Mouse (Mus musculus) midbrain, embryonic 16.5 days (tissue): ENCODE data around the gene Defb21. TPM values are rescaled to one million over a fixed set of nuclear protein-coding genes. Genes with fewer than 3 reads are reported as not detected.
A peak's percentile ranks its signal among the peaks of the same experiment; 100 is the strongest.

ENCODE experiments used
- ATAC-seq: fragments of 200-750 bp; cut with Nextera tagmentation; 2 replicates; pipeline ENCODE4 v1.8.0; 2017; ENCODE audit warnings: moderate TSS enrichment
- H3K27ac ChIP-seq: fragments of 300-500 bp; sonication (generic); 2 replicates; pipeline ENCODE4 v1.5.1; 2014; ENCODE audit warnings: mild to moderate bottlenecking, low read length, mixed read lengths
- H3K27me3 ChIP-seq: fragments of 300-500 bp; sonication (generic); 2 replicates; pipeline ENCODE4 v1.6.1; 2014; ENCODE audit warnings: low read depth, low read length, mixed read lengths; ENCODE audit not compliant: control insufficient read depth, insufficient read depth
- H3K36me3 ChIP-seq: fragments of 300-500 bp; sonication (generic); 2 replicates; pipeline ENCODE4 v1.6.1; 2014; ENCODE audit warnings: mild to moderate bottlenecking, low read length, moderate library complexity, mixed read lengths; ENCODE audit not compliant: control insufficient read depth, insufficient read depth
- H3K4me1 ChIP-seq: fragments of 300-500 bp; sonication (generic); 2 replicates; pipeline ENCODE4 v1.6.1; 2014; ENCODE audit warnings: mild to moderate bottlenecking, low read length, mixed read lengths; ENCODE audit not compliant: control insufficient read depth, insufficient read depth
- H3K4me2 ChIP-seq: fragments of 300-500 bp; sonication (generic); 2 replicates; pipeline ENCODE4 v1.6.1; 2014; ENCODE audit warnings: mild to moderate bottlenecking, low read length, mixed read lengths
- H3K4me3 ChIP-seq: fragments of 300-500 bp; sonication (generic); 2 replicates; pipeline ENCODE4 v1.5.1; 2014; ENCODE audit warnings: low read depth, mild to moderate bottlenecking, low read length, moderate library complexity, mixed read lengths
- H3K9ac ChIP-seq: fragments of 300-500 bp; sonication (generic); 2 replicates; pipeline ENCODE4 v1.6.1; 2014; ENCODE audit warnings: low read depth, low read length, mixed read lengths
- H3K9me3 ChIP-seq: fragments of 300-500 bp; sonication (generic); replicated peaks from 2 replicates; pipeline ENCODE4 v1.6.1; 2014; ENCODE audit warnings: mild to moderate bottlenecking, low read length, mixed read lengths; ENCODE audit not compliant: control insufficient read depth, poor library complexity, severe bottlenecking
- WGBS: fragments of 180-500 bp; shearing (Covaris S2); extraction: QIAGEN DNeasy Blood & Tissue Kit; methylation state at CpG from one replicate; pipeline ENCODE4 v1.1.7; 2014; 5-methylcytosine and 5-hydroxymethylcytosine counted together
- polyA plus RNA-seq: library from polyadenylated mRNA; unstranded; fragments of >200 nt; fragmentation: Nextera tagmentation; extraction: Ambion mirVana; gene quantifications from 2 replicates; pipeline ENCODE4 v1.2.1, GENCODE M21; 2015

Defb21 gene
- polyA plus RNA-seq, 1 experiment from 2014 or later = not detected

DNA sequence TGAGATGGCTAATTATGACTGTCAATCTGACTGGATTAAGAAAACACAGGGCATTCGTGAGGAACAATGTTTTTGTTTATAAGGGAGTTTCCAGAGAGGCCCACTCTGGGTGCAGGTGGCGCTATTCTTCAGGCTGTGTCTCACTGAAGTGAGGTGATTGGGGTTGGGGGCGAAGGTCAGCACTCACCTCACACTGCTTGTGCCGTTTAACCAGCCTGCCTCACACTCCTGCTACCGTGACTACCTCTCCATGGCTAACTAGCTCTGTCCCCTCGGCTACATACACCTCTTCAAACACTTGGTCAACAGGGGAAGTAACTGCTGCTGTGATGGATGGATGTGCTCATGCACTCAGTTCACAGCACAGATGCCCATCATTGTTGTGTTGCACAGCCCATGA lies 16.5 kb downstream of the Defb21 start:
- no peaks in the 10 kb centered on the region for H3K36me3 ChIP-seq
- no peak for ATAC-seq
- H3K4me2 ChIP-seq = no peak overlapping the region
- no peaks in the 10 kb centered on the region for H3K9me3 ChIP-seq
- H3K27me3 ChIP-seq = no peaks in the 10 kb centered on the region
- no peaks in the 10 kb centered on the region for H3K4me1 ChIP-seq
- no peak overlapping the region for H3K9ac ChIP-seq
- WGBS = 48% methylated on average over 6 of the region's 6 CpGs
- H3K27ac ChIP-seq = no peak overlapping the region
- H3K4me3 ChIP-seq = no peak overlapping the region

GRCm38 (mm10) chr2:152599299-152599698 lies 26.8 kb downstream of the Defb21 start, which contains the start of gene Defb45:
Gene Defb45, minus strand, starts transcription at chr2:152599399.
- Histone ChIP-seq H3K9me3 (no peaks in the 10 kb centered on the region), H3K9ac (no peak within 1 kb of the TSS), H3K4me1 (no peaks in the 10 kb centered on the region), H3K27ac (no peak within 1 kb of the TSS), H3K4me2 (no peak within 1 kb of the TSS), H3K27me3 (no peaks in the 10 kb centered on the region), H3K4me3 (no peak within 1 kb of the TSS), H3K36me3 (no peaks in the 10 kb centered on the region)
- WGBS = 66% methylated on average over 7 of the region's 7 CpGs
- ATAC-seq = no peak

GRCm38 (mm10) chr2:152600076-152600475 lies 27.5 kb downstream of the Defb21 start:
- H3K27ac ChIP-seq = no peak overlapping the region
- no peaks in the 10 kb centered on the region for H3K9me3 ChIP-seq
- no peak overlapping the region for H3K4me3 ChIP-seq
- no peak overlapping the region for H3K4me2 ChIP-seq
- no peaks in the 10 kb centered on the region for H3K27me3 ChIP-seq
- ATAC-seq = no peak
- H3K4me1 ChIP-seq = no peaks in the 10 kb centered on the region
- no peak overlapping the region for H3K9ac ChIP-seq
- 84% methylated on average over 6 of the region's 6 CpGs for WGBS
- H3K36me3 ChIP-seq = no peaks in the 10 kb centered on the region

DNA sequence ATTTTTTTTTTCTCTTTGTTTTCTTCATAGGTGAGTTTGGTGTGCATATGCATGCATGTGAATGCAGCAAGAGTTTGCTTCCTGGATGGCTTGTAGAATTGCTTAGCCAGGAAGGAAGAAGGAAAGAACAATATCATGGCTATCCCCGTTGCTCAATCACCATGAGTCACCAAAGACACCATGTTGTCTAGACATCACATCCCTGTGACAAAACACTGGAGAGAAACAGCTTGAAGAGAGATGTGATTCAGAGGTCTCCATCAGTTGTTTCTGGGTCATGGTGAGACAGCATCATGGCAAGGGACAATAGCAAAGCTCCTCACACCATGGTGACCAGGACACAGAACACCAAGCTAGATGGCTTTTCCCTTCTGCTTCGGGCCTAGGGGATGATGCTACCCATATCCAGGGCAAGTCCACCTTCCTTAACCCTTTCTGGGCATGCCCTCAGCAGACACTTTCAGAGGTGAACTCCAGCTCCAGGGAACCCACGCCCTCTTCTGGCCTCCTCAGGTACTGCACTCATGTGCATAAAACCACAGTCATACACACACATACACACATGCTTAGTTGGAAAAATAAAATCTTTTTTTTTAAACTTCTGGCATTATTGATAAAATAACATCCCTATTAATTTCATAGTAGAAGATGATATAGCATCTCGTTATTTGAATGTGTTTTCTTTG lies 28.9 kb downstream of the Defb21 start:
- WGBS = 74% methylated on average over 4 of the region's 4 CpGs
- no peak overlapping the region for H3K4me2 ChIP-seq
- H3K9ac ChIP-seq = no peak overlapping the region
- no peaks in the 10 kb centered on the region for H3K9me3 ChIP-seq
- no peaks in the 10 kb centered on the region for H3K4me1 ChIP-seq
- no peak overlapping the region for H3K27ac ChIP-seq
- no peaks in the 10 kb centered on the region for H3K36me3 ChIP-seq
- no peaks in the 10 kb centered on the region for H3K27me3 ChIP-seq
- H3K4me3 ChIP-seq = no peak overlapping the region
- no peak for ATAC-seq

DNA sequence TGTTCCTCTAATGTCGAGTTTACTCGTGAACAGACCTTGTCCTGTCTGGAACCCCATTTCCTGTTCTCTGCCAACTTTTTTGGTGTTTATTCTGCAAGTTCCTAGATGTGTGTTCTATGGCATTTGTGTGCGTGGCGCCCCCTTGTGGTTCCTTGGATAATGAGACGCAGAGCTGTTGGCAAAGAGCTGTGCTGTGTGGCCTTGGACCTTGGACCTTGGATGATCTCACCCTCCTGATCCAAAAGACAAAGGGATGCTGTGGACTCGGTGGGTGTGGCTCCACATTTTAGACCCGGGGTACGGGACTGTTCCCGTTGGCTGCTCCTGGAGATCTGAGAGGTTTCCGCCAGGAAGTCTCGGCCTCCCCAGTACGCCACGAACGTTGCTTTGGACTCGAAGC lies 31.5 kb downstream of the Defb21 start, which contains the start of gene Defb36:
TSS of gene Defb36 (plus strand) at position 271 of the 400 bp plus-strand sequence.
- no peak within 1 kb of the TSS for H3K27ac ChIP-seq
- no peaks in the 10 kb centered on the region for H3K36me3 ChIP-seq
- no peak within 1 kb of the TSS for H3K9ac ChIP-seq
- H3K9me3 ChIP-seq = no peaks in the 10 kb centered on the region
- no peak within 1 kb of the TSS for H3K4me2 ChIP-seq
- H3K4me1 ChIP-seq = no peaks in the 10 kb centered on the region
- no peak within 1 kb of the TSS for H3K4me3 ChIP-seq
- H3K27me3 ChIP-seq = no peaks in the 10 kb centered on the region
- no peak for ATAC-seq
- WGBS = 85% methylated on average over 15 of the region's 15 CpGs

- Histone ChIP-seq H3K4me3 (no peak overlapping the region), H3K27ac (no peak overlapping the region), H3K36me3 (no peaks in the 10 kb centered on the region), H3K9ac (no peak overlapping the region), H3K27me3 (no peaks in the 10 kb centered on the region), H3K4me2 (no peak overlapping the region), H3K4me1 (no peaks in the 10 kb centered on the region), H3K9me3 (no peaks in the 10 kb centered on the region)
- ATAC-seq = no peak
- WGBS = 80% methylated on average over 6 of the region's 6 CpGs
Observed at GRCm38 (mm10) chr2:152607746-152608145, 35.2 kb downstream of the Defb21 start.

DNA sequence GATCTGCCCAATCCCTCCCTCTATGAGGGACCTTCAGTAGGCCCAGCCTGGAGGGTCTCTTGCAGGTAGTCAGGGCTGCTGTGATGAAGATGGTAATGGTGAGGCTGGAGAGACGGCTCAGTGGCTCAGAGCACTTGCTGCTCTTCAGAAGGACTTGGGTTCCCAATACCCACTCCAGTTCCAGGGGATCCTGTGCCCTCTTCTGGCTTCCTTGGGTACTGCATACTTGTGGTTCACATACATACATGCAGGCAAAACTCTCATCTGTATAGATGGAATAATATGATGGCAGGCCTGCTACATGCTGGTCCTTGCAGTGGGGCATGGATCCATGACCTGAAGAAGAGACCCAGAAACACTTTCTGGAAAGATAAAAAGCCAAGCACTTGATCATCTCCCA lies 36.2 kb downstream of the Defb21 start:
- Histone ChIP-seq H3K9ac (no peak overlapping the region), H3K4me3 (no peak overlapping the region), H3K9me3 (no peaks in the 10 kb centered on the region), H3K27me3 (no peaks in the 10 kb centered on the region), H3K36me3 (no peaks in the 10 kb centered on the region), H3K4me2 (no peak overlapping the region), H3K4me1 (no peaks in the 10 kb centered on the region), H3K27ac (no peak overlapping the region)
- no peak for ATAC-seq
- 88% methylated on average over 1 of the region's 1 CpGs for WGBS

DNA sequence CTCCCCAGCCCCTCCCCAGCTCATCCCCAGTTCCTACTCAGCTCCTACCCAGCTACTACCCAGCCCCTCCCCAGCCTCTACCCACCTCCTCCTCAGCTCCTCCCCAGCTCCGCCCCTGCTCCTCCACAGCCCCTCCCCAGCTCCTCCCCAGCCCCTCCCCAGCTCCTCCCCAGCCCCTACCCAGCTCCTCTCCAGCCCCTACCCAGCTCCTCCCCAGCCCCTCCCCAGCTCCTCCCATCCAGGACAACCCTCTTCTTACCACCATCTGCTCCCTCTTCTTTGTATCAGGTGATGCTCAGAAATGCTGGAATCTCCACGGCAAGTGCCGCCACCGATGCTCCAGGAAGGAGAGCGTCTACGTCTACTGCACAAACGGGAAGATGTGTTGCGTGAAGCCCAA lies 39.6 kb downstream of the Defb21 start:
- H3K9me3 ChIP-seq = no peaks in the 10 kb centered on the region
- H3K4me1 ChIP-seq = no peaks in the 10 kb centered on the region
- no peak overlapping the region for H3K27ac ChIP-seq
- no peaks in the 10 kb centered on the region for H3K36me3 ChIP-seq
- H3K9ac ChIP-seq = no peak overlapping the region
- H3K27me3 ChIP-seq = no peaks in the 10 kb centered on the region
- H3K4me2 ChIP-seq = no peak overlapping the region
- WGBS = 44% methylated on average over 7 of the region's 8 CpGs
- H3K4me3 ChIP-seq = no peak overlapping the region
- no peak for ATAC-seq

- no peak overlapping the region for H3K27ac ChIP-seq
- H3K9ac ChIP-seq = no peak overlapping the region
- H3K9me3 ChIP-seq = no peaks in the 10 kb centered on the region
- H3K4me3 ChIP-seq = no peak overlapping the region
- H3K27me3 ChIP-seq = no peaks in the 10 kb centered on the region
- H3K36me3 ChIP-seq = no peaks in the 10 kb centered on the region
- ATAC-seq = peak; percentile 58
- 8% methylated on average over 7 of the region's 7 CpGs for WGBS
- no peaks in the 10 kb centered on the region for H3K4me1 ChIP-seq
- no peak overlapping the region for H3K4me2 ChIP-seq
Observed at GRCm38 (mm10) chr2:152615563-152615962, 43.0 kb downstream of the Defb21 start.
